Mouse (Mus musculus): ENCODE measurements at regions not wholly inside any gene's neighbourhood (a gene's known extent, or its start where the extent isn't known, plus 50 kb on each side); places are given as distances from the start of the nearest gene placed in this dataset.

GRCm38 (mm10) chr8:103846382-103846976, 254.9 kb upstream of the Cdh5 start:
- ATAC-seq (replicated peaks; ENCODE audit: poor library complexity, severe bottlenecking): no peak

GRCm38 (mm10) chr8:103849785-103850184, 251.6 kb upstream of the Cdh5 start:
- ATAC-seq (replicated peaks; ENCODE audit: poor library complexity, severe bottlenecking): no peak

DNA sequence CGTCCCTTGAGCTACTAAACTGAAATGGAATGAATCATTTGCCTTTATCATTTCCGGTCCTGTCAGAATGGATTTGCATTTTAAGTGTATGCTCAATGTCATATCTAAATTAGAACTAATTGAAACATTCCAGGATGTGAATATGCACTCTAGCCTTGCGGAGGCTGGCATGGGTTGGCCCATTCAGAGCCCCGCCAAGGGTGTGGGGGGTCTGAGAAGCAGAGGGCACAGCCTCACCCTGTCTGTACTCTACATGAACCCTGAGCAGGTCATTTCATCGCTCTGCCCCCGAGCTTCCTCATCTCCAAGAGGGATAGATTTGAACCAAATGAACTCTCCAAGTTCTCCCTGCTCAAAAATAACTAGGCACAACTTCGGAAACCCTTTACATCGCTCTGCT, 250.1 kb upstream of the Cdh5 start:
- ATAC-seq (replicated peaks; ENCODE audit: poor library complexity, severe bottlenecking): no peak

- no peak for ATAC-seq (replicated peaks; ENCODE audit: poor library complexity, severe bottlenecking)
Measured at GRCm38 (mm10) chr8:103853048-103853447, 248.4 kb upstream of the Cdh5 start.

DNA sequence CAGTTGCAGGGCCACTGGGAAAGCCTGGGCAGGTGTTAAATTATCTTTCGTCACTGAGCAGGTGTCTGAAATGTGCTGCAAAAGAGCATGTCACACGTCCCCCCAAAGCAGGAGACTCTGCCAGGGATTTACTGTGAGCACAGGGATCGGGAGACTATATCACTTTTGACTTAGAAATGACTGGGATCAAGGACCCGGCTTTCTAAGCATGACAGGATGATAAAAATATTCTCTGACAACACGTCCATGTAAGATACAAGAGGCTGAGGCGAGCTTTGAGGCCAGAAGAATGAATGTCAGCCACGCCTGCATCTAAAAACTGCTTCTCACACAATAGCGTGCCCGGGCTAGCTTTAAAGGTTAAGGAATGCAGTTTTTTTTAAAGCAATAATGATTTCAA, 246.1 kb upstream of the Cdh5 start:
- ATAC-seq (replicated peaks; ENCODE audit: poor library complexity, severe bottlenecking): no peak

- ATAC-seq (replicated peaks; ENCODE audit: poor library complexity, severe bottlenecking): no peak
Measured at GRCm38 (mm10) chr8:103859130-103859529, 242.3 kb upstream of the Cdh5 start.

GRCm38 (mm10) chr8:103873598-103874502, 227.6 kb upstream of the Cdh5 start:
- no peak for ATAC-seq (replicated peaks; ENCODE audit: poor library complexity, severe bottlenecking)

- no peak for ATAC-seq (replicated peaks; ENCODE audit: poor library complexity, severe bottlenecking)
Measured at GRCm38 (mm10) chr8:103874506-103874905, 226.9 kb upstream of the Cdh5 start.

- ATAC-seq (replicated peaks; ENCODE audit: poor library complexity, severe bottlenecking): no peak
Measured at GRCm38 (mm10) chr8:103879505-103879904, 221.9 kb upstream of the Cdh5 start.

DNA sequence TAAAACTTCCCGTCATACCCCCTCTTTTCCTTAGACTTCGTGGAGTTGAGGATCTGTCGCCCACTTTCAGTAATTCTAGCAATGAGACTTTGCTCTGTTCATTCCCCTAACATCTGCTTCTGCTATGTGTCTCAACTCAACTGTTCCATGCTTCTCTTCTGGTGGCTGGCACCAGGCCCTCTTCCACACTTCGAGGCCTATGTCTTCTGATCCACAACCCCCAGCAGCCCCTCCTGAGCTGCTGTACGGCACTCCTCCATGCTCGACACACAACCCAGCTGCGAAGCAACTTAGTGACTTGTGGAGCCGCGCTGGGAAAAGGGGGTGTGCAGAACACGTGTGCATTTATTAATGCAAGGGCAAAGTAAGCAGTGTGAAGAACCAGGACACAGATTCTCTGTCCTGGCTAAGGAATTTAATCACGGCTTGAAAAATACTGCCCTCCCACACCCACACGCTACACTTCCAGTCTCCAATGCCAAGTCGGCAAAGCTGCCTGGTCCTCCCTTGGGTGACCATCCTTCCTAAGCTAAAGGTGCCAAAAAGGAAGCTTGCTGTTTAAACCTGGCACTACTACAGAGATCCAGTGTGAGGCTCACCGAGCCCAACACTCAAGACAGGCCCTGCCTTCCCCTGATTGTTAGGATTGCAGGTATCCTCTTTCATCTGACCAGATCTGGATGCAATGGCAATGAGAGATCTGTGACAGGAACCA, 220.8 kb upstream of the Cdh5 start:
- ATAC-seq (replicated peaks; ENCODE audit: poor library complexity, severe bottlenecking): no peak

GRCm38 (mm10) chr8:103881146-103881486, 220.3 kb upstream of the Cdh5 start:
- ATAC-seq (replicated peaks; ENCODE audit: poor library complexity, severe bottlenecking): no peak

DNA sequence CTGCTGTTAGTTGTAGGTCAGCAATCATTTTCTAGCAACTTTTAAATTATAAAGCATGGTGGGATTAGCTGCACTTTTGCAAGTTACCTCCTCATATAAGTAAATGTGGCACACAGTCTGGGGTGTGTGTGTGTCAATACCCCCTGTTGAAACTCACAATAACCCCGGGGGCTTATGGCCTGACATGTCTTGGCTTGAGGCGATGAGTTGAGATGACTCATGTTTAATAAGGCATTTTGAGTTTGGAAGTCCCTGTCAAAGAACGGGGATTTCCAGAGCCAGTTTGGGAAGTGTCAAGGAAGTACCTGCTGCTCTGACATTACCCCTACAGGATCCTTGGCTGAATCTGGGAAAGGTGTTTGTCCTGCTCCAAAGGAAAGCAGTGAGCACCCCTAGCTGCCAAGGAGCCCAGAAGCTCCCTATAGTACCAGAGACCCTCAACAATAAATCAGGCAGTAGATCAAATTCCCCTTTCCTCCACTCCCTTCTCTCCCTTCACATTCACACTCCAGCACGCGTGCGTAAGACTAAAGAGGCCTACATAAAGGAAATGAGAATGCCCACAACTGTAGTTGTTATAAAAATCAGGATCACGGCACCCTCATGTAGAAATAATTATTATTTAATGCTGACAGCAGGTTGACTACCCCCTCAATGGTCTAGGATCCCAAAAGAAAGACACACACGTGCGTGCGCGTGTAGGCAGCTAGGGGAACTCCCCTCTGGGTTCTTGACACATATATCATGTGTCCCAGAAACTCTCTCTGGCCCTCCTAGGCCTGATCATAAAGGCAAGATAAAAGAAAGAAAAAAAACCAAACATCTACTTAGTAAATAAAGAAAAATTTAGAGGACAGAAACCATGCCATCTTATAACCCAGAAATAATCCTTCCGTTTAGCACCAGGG, 216.3 kb upstream of the Cdh5 start:
- ATAC-seq (replicated peaks; ENCODE audit: poor library complexity, severe bottlenecking): no peak

DNA sequence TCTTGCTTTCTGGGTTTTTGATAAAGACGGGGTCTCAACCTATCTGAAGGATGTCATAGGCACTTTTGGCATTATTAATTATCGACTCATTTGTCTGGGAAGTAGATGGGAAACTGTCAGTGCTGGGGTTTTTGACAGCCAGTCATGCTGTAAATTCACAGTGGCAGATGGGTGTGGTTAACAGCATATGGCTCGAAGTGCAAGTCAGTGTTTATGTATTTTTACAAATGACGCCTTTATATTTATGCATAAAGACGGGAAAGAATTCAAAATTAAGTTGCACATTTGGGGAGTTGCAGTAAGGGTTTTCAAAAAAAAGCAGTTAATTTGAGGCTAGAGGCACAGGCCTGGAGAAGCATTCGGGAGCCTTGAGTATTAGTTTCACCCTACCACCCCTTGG, 206.8 kb upstream of the Cdh5 start:
- no peak for ATAC-seq (replicated peaks; ENCODE audit: poor library complexity, severe bottlenecking)

DNA sequence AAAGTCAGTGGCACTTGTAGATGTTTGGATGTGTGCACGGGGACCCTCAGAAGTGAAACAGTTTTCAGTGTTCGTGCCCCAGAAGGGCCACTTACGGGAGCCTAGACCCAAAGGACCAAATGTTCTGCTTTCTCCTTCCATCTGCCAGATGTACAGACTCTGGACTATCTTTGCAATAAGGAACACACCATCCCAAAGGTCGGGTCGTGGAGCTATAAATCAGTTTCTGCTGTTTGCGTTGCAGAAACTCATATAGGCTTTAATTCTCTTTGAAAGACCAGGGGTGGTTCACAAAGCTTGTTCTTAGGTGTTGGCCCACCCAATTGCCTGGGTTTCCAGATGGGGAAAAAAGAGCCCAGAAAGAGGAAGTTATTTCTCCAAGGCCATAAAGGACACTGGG, 206.3 kb upstream of the Cdh5 start:
- ATAC-seq (replicated peaks; ENCODE audit: poor library complexity, severe bottlenecking): no peak

DNA sequence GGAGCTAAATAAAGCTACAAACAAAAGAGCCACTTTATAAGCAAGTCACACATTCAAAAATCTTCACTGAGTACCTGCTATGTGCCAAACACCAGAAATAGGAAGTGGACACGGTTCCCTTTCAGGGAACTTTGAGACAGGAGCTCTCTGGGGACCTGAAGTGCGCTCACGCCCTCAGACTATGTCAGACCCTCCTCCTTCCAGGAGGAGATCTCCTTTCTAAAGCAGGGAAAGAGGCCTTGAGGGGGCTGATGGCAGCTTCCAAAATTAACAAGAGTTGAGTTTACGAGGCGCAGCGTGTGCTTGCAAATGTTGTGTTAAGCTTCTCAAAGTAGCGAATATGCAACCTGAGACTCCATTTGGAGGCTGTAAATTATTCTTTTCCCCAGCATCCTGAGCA, 204.0 kb upstream of the Cdh5 start:
- no peak for ATAC-seq (replicated peaks; ENCODE audit: poor library complexity, severe bottlenecking)

- ATAC-seq (replicated peaks; ENCODE audit: poor library complexity, severe bottlenecking): no peak
Measured at GRCm38 (mm10) chr8:103902516-103902915, 198.9 kb upstream of the Cdh5 start.

GRCm38 (mm10) chr8:103903635-103904034, 197.8 kb upstream of the Cdh5 start:
- ATAC-seq (replicated peaks; ENCODE audit: poor library complexity, severe bottlenecking): no peak

- ATAC-seq (replicated peaks; ENCODE audit: poor library complexity, severe bottlenecking): no peak
Measured at GRCm38 (mm10) chr8:103907662-103908061, 193.8 kb upstream of the Cdh5 start.

- ATAC-seq (replicated peaks; ENCODE audit: poor library complexity, severe bottlenecking): no peak
Measured at GRCm38 (mm10) chr8:103911287-103912015, 190.0 kb upstream of the Cdh5 start.

All from granulocyte monocyte progenitor cell, adult 5-6 weeks (primary cell).